Mouse (Mus musculus) liver, embryonic 14.5 days (tissue): ENCODE data around the gene Ick. TPM values are rescaled to one million over a fixed set of nuclear protein-coding genes. Genes with fewer than 3 reads are reported as not detected.

Source experiments
- ATAC-seq: fragments of 200-750 bp; cut with Nextera tagmentation; 2 replicates; pipeline ENCODE4 v1.8.0; 2017; ENCODE audit warnings: moderate number of reproducible peaks, mild to moderate bottlenecking, moderate library complexity; ENCODE audit not compliant: insufficient read depth
- DNase-seq, 3 experiments: peaks; one replicate each; pipeline ENCODE4 v3.0.0-alpha.2; 2012 to 2013; ENCODE audit warnings: low read depth in 3 of 3, low spot score in 3 of 3
- H3K27ac ChIP-seq: fragments of 300-500 bp; sonication (generic); 2 replicates; pipeline ENCODE4 v1.5.1; 2014; ENCODE audit warnings: moderate library complexity, mild to moderate bottlenecking, control low read depth, inconsistent platforms
- H3K27me3 ChIP-seq: fragments of 300-500 bp; sonication (generic); 2 replicates; pipeline ENCODE4 v1.6.1; 2014; ENCODE audit warnings: mild to moderate bottlenecking, low read length, moderate library complexity; ENCODE audit not compliant: control insufficient read depth, insufficient read depth
- H3K36me3 ChIP-seq: fragments of 300-500 bp; sonication (generic); replicated peaks from 2 replicates; pipeline ENCODE4 v1.6.1; 2014; ENCODE audit warnings: low read depth; ENCODE audit not compliant: control insufficient read depth, insufficient read depth
- H3K4me1 ChIP-seq, 2 experiments: fragments of 200-500 bp in 1 of 2; fragments of 300-500 bp in 1 of 2; sonication (generic) in 1 of 2; replicated peaks; 2 replicates each; pipeline ENCODE4 v1.6.1; 2012 to 2014; ENCODE audit warnings: antibody characterized with exemption in 1 of 2, inconsistent platforms in 1 of 2, low read length in 1 of 2; ENCODE audit not compliant: control insufficient read depth in 2 of 2, insufficient read depth in 2 of 2
- H3K4me2 ChIP-seq: fragments of 300-500 bp; sonication (generic); 2 replicates; pipeline ENCODE4 v1.6.1; 2014; ENCODE audit warnings: low read depth, mild to moderate bottlenecking, control low read depth, moderate library complexity
- H3K4me3 ChIP-seq, 2 experiments: fragments of 200-500 bp in 1 of 2; fragments of 300-500 bp in 1 of 2; sonication (generic) in 1 of 2; 2 replicates each; pipeline ENCODE4 v1.5.1; 2012 to 2014; ENCODE audit warnings: low read depth in 2 of 2, low read length in 2 of 2, mild to moderate bottlenecking in 2 of 2, control low read depth in 1 of 2, inconsistent platforms in 1 of 2, moderate library complexity in 1 of 2; ENCODE audit not compliant: insufficient read depth in 1 of 2
- H3K9ac ChIP-seq: fragments of 300-500 bp; sonication (generic); replicated peaks from 2 replicates; pipeline ENCODE4 v1.6.1; 2014; ENCODE audit warnings: mild to moderate bottlenecking, control low read depth, moderate library complexity
- H3K9me3 ChIP-seq: fragments of 300-500 bp; sonication (generic); 2 replicates; pipeline ENCODE4 v1.6.1; 2016; ENCODE audit warnings: low read length, mixed read lengths; ENCODE audit not compliant: control insufficient read depth
- CTCF ChIP-seq: IDR thresholded peaks from 2 replicates; pipeline ENCODE4 v1.5.1; 2016; ENCODE audit warnings: antibody characterized with exemption, low read depth, control low read depth
- EP300 ChIP-seq: IDR thresholded peaks from 2 replicates; pipeline ENCODE4 v1.6.1; 2016; ENCODE audit warnings: antibody characterized with exemption, low read depth
- WGBS: fragments of 180-500 bp; shearing (Covaris S2); extraction: QIAGEN DNeasy Blood & Tissue Kit; methylation state at CpG from one replicate; pipeline ENCODE4 v1.1.7; 2014; ENCODE audit not compliant: insufficient replicate concordance; 5-methylcytosine and 5-hydroxymethylcytosine counted together
- polyA plus RNA-seq, 2 experiments: library from polyadenylated mRNA; depleted of rRNA in 1 of 2; stranded (reverse) in 1 of 2; unstranded in 1 of 2; fragments of >200 nt; fragmentation: Nextera tagmentation in 1 of 2; extraction: Ambion mirVana in 1 of 2; gene quantifications; 2 replicates each; pipeline versions ENCODE4 v1.2.1 to v1.2.3; 2012 to 2014

The Ick gene
- polyA plus RNA-seq, 2 experiments = 3.6 to 3.7 TPM

GRCm38 (mm10) chr9:78112770-78113537 is 4.0 kb downstream of the Ick start:
- no peaks in the 10 kb centered on the region for H3K36me3 ChIP-seq
- peak overlapping the region; percentile 92 for H3K9ac ChIP-seq
- H3K4me3 ChIP-seq = peak overlapping the region; percentile 85 to 86
- ATAC-seq (peak; percentile 53), DNase-seq (peak; percentile 67 to 72 (median 70))
- 2% methylated on average over 47 of the region's 47 CpGs for WGBS
- H3K4me2 ChIP-seq = peak overlapping the region; percentile 87
- TF ChIP-seq EP300 = 0 out of 2 replicates have a peak, but pooled peaks have one; percentile 6
- TF ChIP-seq CTCF = peak; percentile 98
- peak overlapping the region; percentile 48; the same call in 1 of the 2 replicates for H3K27ac ChIP-seq
- peaks cover 12 to 14% of the 10 kb centered on the region in 2 experiments for H3K4me1 ChIP-seq
- no peaks in the 10 kb centered on the region for H3K9me3 ChIP-seq
- no peaks in the 10 kb centered on the region for H3K27me3 ChIP-seq

DNA sequence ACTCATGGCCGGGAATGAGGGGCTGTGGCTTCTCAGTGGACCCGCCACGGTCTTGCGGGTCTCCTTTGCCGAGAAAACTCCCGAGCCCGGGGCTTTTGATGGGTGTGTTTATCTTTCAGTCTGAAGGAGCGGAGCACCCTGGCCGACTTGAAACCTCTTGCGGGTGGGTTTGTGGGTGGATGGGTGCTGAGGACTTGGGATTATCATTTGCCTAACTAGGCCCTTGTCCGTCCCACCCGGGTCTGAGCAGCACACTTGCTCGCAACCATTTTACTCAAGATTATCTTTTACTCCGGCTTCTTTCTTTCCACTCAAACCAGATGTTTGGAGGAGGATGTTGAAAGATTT is 4.5 kb downstream of the Ick start:
- 1% methylated on average over 14 of the region's 14 CpGs for WGBS

GRCm38 (mm10) chr9:78115746-78116145 is 6.8 kb downstream of the Ick start:
- H3K9me3 ChIP-seq = no peaks in the 10 kb centered on the region
- DNase-seq (no peak), ATAC-seq (no peak)
- H3K27me3 ChIP-seq = no peaks in the 10 kb centered on the region
- H3K4me1 ChIP-seq = peaks cover 9 to 14% of the 10 kb centered on the region in 2 experiments
- no peak overlapping the region for H3K4me2 ChIP-seq
- TF ChIP-seq CTCF (no peak), EP300 (no peak)
- no peak overlapping the region for H3K27ac ChIP-seq
- H3K9ac ChIP-seq = no peak overlapping the region
- no peak overlapping the region for H3K4me3 ChIP-seq
- H3K36me3 ChIP-seq = no peaks in the 10 kb centered on the region
- 82% methylated on average over 9 of the region's 9 CpGs for WGBS

More for the DNA sequence above, 4.5 kb downstream of the Ick start:
- TF ChIP-seq CTCF (no peak), EP300 (no peak)
- Histone ChIP-seq H3K27ac (peak overlapping the region; percentile 48; the same call in 1 of the 2 replicates), H3K4me1 (peaks cover 12 to 16% of the 10 kb centered on the region in 2 experiments), H3K9ac (peak overlapping the region; percentile 92), H3K4me3 (peak overlapping the region; percentile 85 to 86), H3K9me3 (no peaks in the 10 kb centered on the region), H3K27me3 (no peaks in the 10 kb centered on the region), H3K4me2 (peak overlapping the region; percentile 87), H3K36me3 (no peaks in the 10 kb centered on the region)
- ATAC-seq (peak; percentile 2; the same call in 1 of the 2 replicates), DNase-seq (no peak)

DNA sequence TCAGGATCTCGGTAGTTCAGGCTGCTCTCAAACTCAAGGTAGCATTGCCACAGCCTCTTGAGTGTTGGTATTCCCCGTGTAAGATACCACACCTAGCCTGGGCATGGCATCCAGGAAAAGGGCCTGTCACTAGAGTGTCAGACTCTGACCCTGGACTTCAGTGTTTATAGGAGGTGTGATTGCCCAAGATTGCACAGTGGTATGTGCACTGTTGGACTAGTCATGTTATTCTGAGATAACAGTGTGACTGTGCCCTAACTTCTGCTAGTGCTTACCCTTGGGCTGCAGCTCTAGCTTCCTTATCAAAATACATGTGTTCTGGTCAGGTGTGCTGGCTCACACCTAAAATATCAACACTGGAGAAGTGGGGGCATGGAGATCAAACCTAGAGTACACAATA is 8.7 kb downstream of the Ick start:
- peak; percentile 42; the same call in 1 of the 2 replicates for TF ChIP-seq EP300
- TF ChIP-seq CTCF = no peak
- Histone ChIP-seq H3K27ac (no peak overlapping the region), H3K27me3 (no peaks in the 10 kb centered on the region), H3K9ac (no peak overlapping the region), H3K9me3 (no peaks in the 10 kb centered on the region), H3K36me3 (no peaks in the 10 kb centered on the region), H3K4me1 (peaks cover 8 to 17% of the 10 kb centered on the region in 2 experiments), H3K4me3 (no peak overlapping the region), H3K4me2 (no peak overlapping the region)
- ATAC-seq = peak; percentile 58
- 49% methylated on average over 2 of the region's 2 CpGs for WGBS
- no peak for DNase-seq

DNA sequence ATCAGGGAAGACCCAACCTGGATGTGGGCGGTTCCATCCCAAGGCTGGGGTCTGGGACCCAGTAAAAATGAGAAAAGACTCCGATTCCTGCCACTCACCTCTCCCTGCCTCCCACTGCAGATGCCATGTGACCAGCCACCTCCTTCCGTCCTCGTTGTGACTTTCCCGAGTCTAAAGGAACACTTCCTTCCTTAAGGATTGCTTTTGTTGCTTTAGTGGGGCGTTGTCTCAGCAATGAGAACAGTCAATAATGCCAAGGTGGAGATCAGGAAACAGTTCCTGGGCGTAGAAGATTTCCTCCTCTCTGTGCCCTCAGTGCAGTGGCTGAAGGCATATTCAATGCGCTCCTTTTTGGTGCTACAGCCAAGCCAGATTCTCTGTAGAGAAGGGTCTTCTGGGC is 12.4 kb downstream of the Ick start:
- DNase-seq = no peak
- peaks cover 6 to 15% of the 10 kb centered on the region in 2 experiments; a peak in 3 of 4 replicates for H3K4me1 ChIP-seq
- H3K27ac ChIP-seq = no peak overlapping the region
- TF ChIP-seq CTCF (no peak), EP300 (no peak)
- no peak overlapping the region for H3K9ac ChIP-seq
- no peak overlapping the region for H3K4me2 ChIP-seq
- no peak overlapping the region for H3K4me3 ChIP-seq
- no peak for ATAC-seq
- H3K9me3 ChIP-seq = no peaks in the 10 kb centered on the region
- WGBS = 61% methylated on average over 8 of the region's 8 CpGs
- H3K27me3 ChIP-seq = no peaks in the 10 kb centered on the region
- H3K36me3 ChIP-seq = no peaks in the 10 kb centered on the region
